Mouse (Mus musculus) kidney, postnatal 0 days (tissue): ENCODE measurements around the gene Kcnj6. TPM values are rescaled to one million over a fixed set of nuclear protein-coding genes. Genes with fewer than 3 reads are reported as not detected.

Experiments
- ATAC-seq: fragments of 200-750 bp; cut with Nextera tagmentation; replicated peaks from 2 replicates; pipeline ENCODE4 v1.8.0; 2017; ENCODE audit warnings: low read depth, moderate number of reproducible peaks, moderate TSS enrichment, moderate library complexity; ENCODE audit not compliant: low FRiP score
- DNase-seq: peaks from one replicate; pipeline ENCODE4 v3.0.0-alpha.2; 2016; ENCODE audit warnings: low spot score
- H3K27ac ChIP-seq: fragments of 300-500 bp; sonication (generic); 2 replicates; pipeline ENCODE4 v1.5.1; 2014; ENCODE audit warnings: mild to moderate bottlenecking
- H3K27me3 ChIP-seq: fragments of 300-500 bp; sonication (generic); 2 replicates; pipeline ENCODE4 v1.6.1; 2014; ENCODE audit warnings: low read length, mixed read lengths; ENCODE audit not compliant: insufficient read depth
- H3K36me3 ChIP-seq: fragments of 300-500 bp; sonication (generic); 2 replicates; pipeline ENCODE4 v1.6.1; 2014; ENCODE audit warnings: low read length, mixed read lengths; ENCODE audit not compliant: insufficient read depth
- H3K4me1 ChIP-seq: fragments of 300-500 bp; sonication (generic); replicated peaks from 2 replicates; pipeline ENCODE4 v1.6.1; 2014; ENCODE audit warnings: antibody characterized with exemption, low read length, mixed read lengths; ENCODE audit not compliant: insufficient read depth
- H3K4me2 ChIP-seq: fragments of 300-500 bp; sonication (generic); 2 replicates; pipeline ENCODE4 v1.6.1; 2014; ENCODE audit warnings: mild to moderate bottlenecking, low read length, moderate library complexity, mixed read lengths
- H3K4me3 ChIP-seq: fragments of 300-500 bp; sonication (generic); replicated peaks from 2 replicates; pipeline ENCODE4 v1.5.1; 2014; ENCODE audit warnings: low read depth, low read length
- H3K9ac ChIP-seq: fragments of 300-500 bp; sonication (generic); 2 replicates; pipeline ENCODE4 v1.6.1; 2014; ENCODE audit warnings: low read depth, low read length
- H3K9me3 ChIP-seq: fragments of 300-500 bp; sonication (generic); replicated peaks from 2 replicates; pipeline ENCODE4 v1.6.1; 2016; ENCODE audit warnings: low read length, inconsistent platforms, mixed read lengths
- CTCF ChIP-seq: IDR thresholded peaks from 2 replicates; pipeline ENCODE4 v1.5.1; 2016; ENCODE audit warnings: antibody characterized with exemption, low read depth, mild to moderate bottlenecking, moderate library complexity
- WGBS: fragments of 180-500 bp; shearing (Covaris S2); extraction: QIAGEN DNeasy Blood & Tissue Kit; methylation state at CpG from one replicate; pipeline ENCODE4 v1.1.7; 2014; 5-methylcytosine and 5-hydroxymethylcytosine counted together
- microRNA-seq: library from miRNA; unstranded; fragments of <30 nt; microRNA quantifications from one replicate; pipeline ENCODE4, GENCODE M21; 2016
- polyA plus RNA-seq: library from polyadenylated mRNA; unstranded; fragments of >200 nt; fragmentation: Nextera tagmentation; extraction: Ambion mirVana; gene quantifications from 2 replicates; pipeline ENCODE4 v1.2.1, GENCODE M21; 2015

Gene Kcnj6
- polyA plus RNA-seq, 1 experiment from 2014 or later, result not detected

- DNase-seq (no peak), ATAC-seq (no peak)
- no peak overlapping the region for H3K9ac ChIP-seq
- TF ChIP-seq CTCF, result no peak
- H3K36me3 ChIP-seq, result no peaks in the 10 kb centered on the region
- no peaks in the 10 kb centered on the region for H3K27me3 ChIP-seq
- no peak overlapping the region for H3K4me2 ChIP-seq
- H3K9me3 ChIP-seq, result 0 out of 2 replicates have a peak, but pooled peaks cover 3% of the 10 kb centered on the region
- H3K4me1 ChIP-seq, result peaks cover 4% of the 10 kb centered on the region
- H3K4me3 ChIP-seq, result no peak overlapping the region
- 93% methylated on average over 11 of the region's 11 CpGs for WGBS
- H3K27ac ChIP-seq, result no peak overlapping the region
These were observed 280.4 kb downstream of the Kcnj6 start for GRCm38 (mm10) chr16:94717051-94717450.

GRCm38 (mm10) chr16:94714483-94714882, 283.0 kb downstream of the Kcnj6 start:
- Histone ChIP-seq H3K4me3 (no peak overlapping the region), H3K9ac (no peak overlapping the region), H3K27ac (no peak overlapping the region; the same call in 1 of the 2 replicates), H3K36me3 (no peaks in the 10 kb centered on the region), H3K4me1 (peaks cover 4% of the 10 kb centered on the region), H3K9me3 (0 out of 2 replicates have a peak, but pooled peaks cover 3% of the 10 kb centered on the region), H3K4me2 (peak overlapping the region; percentile 48; the same call in 1 of the 2 replicates), H3K27me3 (no peaks in the 10 kb centered on the region)
- DNase-seq, result peak; percentile 87
- TF ChIP-seq CTCF, result no peak
- 13% methylated on average over 14 of the region's 14 CpGs for WGBS
- ATAC-seq, result 0 out of 2 replicates have a peak, but pooled peaks have one; percentile 50

- H3K9ac ChIP-seq, result no peak overlapping the region
- no peak overlapping the region; the same call in 1 of the 2 replicates for H3K4me3 ChIP-seq
- peaks cover 4% of the 10 kb centered on the region for H3K4me1 ChIP-seq
- DNase-seq (peak; percentile 90), ATAC-seq (peak; percentile 84)
- H3K9me3 ChIP-seq, result 0 out of 2 replicates have a peak, but pooled peaks cover 3% of the 10 kb centered on the region
- no peak overlapping the region for H3K27ac ChIP-seq
- peak overlapping the region; percentile 48 for H3K4me2 ChIP-seq
- no peaks in the 10 kb centered on the region for H3K36me3 ChIP-seq
- no peaks in the 10 kb centered on the region for H3K27me3 ChIP-seq
- peak; percentile 98 for TF ChIP-seq CTCF
- 8% methylated on average over 25 of the region's 25 CpGs for WGBS
These were observed 283.9 kb downstream of the Kcnj6 start for GRCm38 (mm10) chr16:94713480-94714094.

GRCm38 (mm10) chr16:94701971-94702370, 295.5 kb downstream of the Kcnj6 start:
- no peak overlapping the region for H3K9ac ChIP-seq
- no peak; the same call in 1 of the 2 replicates for ATAC-seq
- H3K27ac ChIP-seq, result 0 out of 2 replicates have a peak overlapping the region, but pooled peaks have one; percentile 8
- H3K27me3 ChIP-seq, result no peaks in the 10 kb centered on the region
- no peaks in the 10 kb centered on the region for H3K4me1 ChIP-seq
- no peak for DNase-seq
- H3K4me2 ChIP-seq, result no peak overlapping the region
- WGBS, result 51% methylated on average over 4 of the region's 4 CpGs
- H3K9me3 ChIP-seq, result no peaks in the 10 kb centered on the region
- no peaks in the 10 kb centered on the region for H3K36me3 ChIP-seq
- no peak overlapping the region for H3K4me3 ChIP-seq
- no peak for TF ChIP-seq CTCF

GRCm38 (mm10) chr16:94701141-94701540, 296.4 kb downstream of the Kcnj6 start:
- Histone ChIP-seq H3K27me3 (no peaks in the 10 kb centered on the region), H3K4me1 (no peaks in the 10 kb centered on the region), H3K27ac (no peak overlapping the region), H3K4me2 (no peak overlapping the region), H3K9me3 (no peaks in the 10 kb centered on the region), H3K36me3 (no peaks in the 10 kb centered on the region), H3K4me3 (no peak overlapping the region), H3K9ac (no peak overlapping the region)
- WGBS, result 64% methylated on average over 4 of the region's 4 CpGs
- DNase-seq, result no peak
- TF ChIP-seq CTCF, result no peak
- ATAC-seq, result no peak

Small RNAs within 50 kb of the gene (microRNA-seq; reads per million reads assigned to microRNA genes)
- gene Gm22745, result not detected
